Mouse (Mus musculus) hindbrain, embryonic 16.5 days (tissue): ENCODE data around the gene Lrfn1. TPM values are rescaled to one million over a fixed set of nuclear protein-coding genes. Genes with fewer than 3 reads are reported as not detected.

Experiments used
- ATAC-seq: fragments of 200-750 bp; cut with Nextera tagmentation; 2 replicates; pipeline ENCODE4 v1.8.0; 2017; ENCODE audit warnings: moderate TSS enrichment, moderate library complexity
- H3K27ac ChIP-seq: fragments of 300-500 bp; sonication (generic); 2 replicates; pipeline ENCODE4 v1.5.1; 2014; ENCODE audit warnings: low read depth, mild to moderate bottlenecking, control low read depth, low read length, moderate library complexity
- H3K27me3 ChIP-seq: fragments of 300-500 bp; sonication (generic); replicated peaks from 2 replicates; pipeline ENCODE4 v1.6.1; 2014; ENCODE audit warnings: low read length; ENCODE audit not compliant: control insufficient read depth, insufficient read depth
- H3K36me3 ChIP-seq: fragments of 300-500 bp; sonication (generic); 2 replicates; pipeline ENCODE4 v1.6.1; 2014; ENCODE audit warnings: mild to moderate bottlenecking, low read length, moderate library complexity, mixed read lengths; ENCODE audit not compliant: control insufficient read depth, insufficient read depth
- H3K4me1 ChIP-seq: fragments of 300-500 bp; sonication (generic); 2 replicates; pipeline ENCODE4 v1.6.1; 2014; ENCODE audit warnings: low read depth, low read length; ENCODE audit not compliant: control insufficient read depth, insufficient read depth
- H3K4me2 ChIP-seq: fragments of 300-500 bp; sonication (generic); 2 replicates; pipeline ENCODE4 v1.6.1; 2014; ENCODE audit warnings: mild to moderate bottlenecking, low read length, control low read depth, moderate library complexity
- H3K4me3 ChIP-seq: fragments of 300-500 bp; sonication (generic); 2 replicates; pipeline ENCODE4 v1.5.1; 2014; ENCODE audit warnings: mild to moderate bottlenecking, low read length, control low read depth, moderate library complexity
- H3K9ac ChIP-seq: fragments of 300-500 bp; sonication (generic); 2 replicates; pipeline ENCODE4 v1.6.1; 2014; ENCODE audit warnings: low read depth, mild to moderate bottlenecking, control low read depth, low read length, moderate library complexity
- H3K9me3 ChIP-seq: fragments of 300-500 bp; sonication (generic); 2 replicates; pipeline ENCODE4 v1.6.1; 2014; ENCODE audit warnings: mild to moderate bottlenecking, low read length, moderate library complexity; ENCODE audit not compliant: control insufficient read depth
- WGBS: fragments of 180-500 bp; shearing (Covaris S2); extraction: QIAGEN DNeasy Blood & Tissue Kit; methylation state at CpG from one replicate; pipeline ENCODE4 v1.1.7; 2014; 5-methylcytosine and 5-hydroxymethylcytosine counted together
- polyA plus RNA-seq: library from polyadenylated mRNA; unstranded; fragments of >200 nt; fragmentation: Nextera tagmentation; extraction: Ambion mirVana; gene quantifications from 2 replicates; pipeline ENCODE4 v1.2.1, GENCODE M21; 2015

Lrfn1 gene
- polyA plus RNA-seq: 15.1 and 17.3 TPM in 2 replicates

DNA sequence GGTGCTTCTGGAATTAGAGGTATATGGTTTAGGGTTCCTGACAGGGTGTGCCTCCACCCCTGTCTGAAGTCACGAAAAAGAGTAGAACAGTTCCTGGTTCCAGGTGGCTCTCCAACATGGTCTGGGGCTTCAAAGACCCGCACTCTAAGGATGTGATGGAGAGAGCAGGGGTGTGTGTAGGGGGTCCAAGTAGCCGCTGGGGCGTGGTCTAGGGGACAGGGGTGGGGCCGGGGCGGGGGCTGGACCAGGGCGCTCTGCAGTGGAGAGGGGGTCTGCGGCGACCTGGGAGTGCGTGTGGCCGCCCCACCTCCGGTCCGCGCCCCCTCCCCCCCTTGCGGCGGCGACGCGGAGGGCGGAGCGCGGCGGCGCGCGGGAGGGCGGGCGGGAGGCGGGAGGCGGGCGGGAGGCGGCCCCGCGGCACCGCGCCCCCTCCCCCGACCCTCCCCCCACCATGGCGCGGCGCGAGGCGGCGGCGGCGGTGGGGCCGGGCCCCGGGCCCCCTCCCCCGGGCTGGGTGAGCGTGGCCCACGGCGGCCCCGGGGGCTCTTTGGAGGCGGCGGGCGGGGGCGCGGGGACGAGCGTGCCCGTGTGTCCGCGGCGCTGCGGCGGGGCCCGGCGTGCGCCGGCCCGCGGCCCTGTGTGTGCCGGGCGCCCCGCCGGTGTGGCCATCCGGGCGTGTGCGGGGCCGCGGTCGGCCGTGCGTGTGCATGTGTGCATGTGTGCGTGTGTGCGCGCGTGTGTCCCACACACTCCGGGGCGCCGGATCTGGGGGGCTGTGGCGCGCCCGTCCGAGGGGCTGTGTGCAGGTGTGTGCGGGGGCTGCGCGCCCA, at the start of gene Lrfn1:
Gene Lrfn1 (plus strand): TSS at position 450 of the 830 bp plus-strand sequence.
- Histone ChIP-seq H3K4me1 (peaks cover 14% of the 10 kb centered on the region), H3K36me3 (0 out of 2 replicates have a peak, but pooled peaks cover 2% of the 10 kb centered on the region), H3K9me3 (no peaks in the 10 kb centered on the region), H3K27ac (peak within 1 kb of the TSS; percentile 77), H3K9ac (peak within 1 kb of the TSS; percentile 93), H3K27me3 (no peaks in the 10 kb centered on the region), H3K4me3 (peak within 1 kb of the TSS; percentile 84), H3K4me2 (peak within 1 kb of the TSS; percentile 75)
- ATAC-seq: peak; percentile 80
- WGBS: 0% methylated on average over 22 of the region's 97 CpGs

DNA sequence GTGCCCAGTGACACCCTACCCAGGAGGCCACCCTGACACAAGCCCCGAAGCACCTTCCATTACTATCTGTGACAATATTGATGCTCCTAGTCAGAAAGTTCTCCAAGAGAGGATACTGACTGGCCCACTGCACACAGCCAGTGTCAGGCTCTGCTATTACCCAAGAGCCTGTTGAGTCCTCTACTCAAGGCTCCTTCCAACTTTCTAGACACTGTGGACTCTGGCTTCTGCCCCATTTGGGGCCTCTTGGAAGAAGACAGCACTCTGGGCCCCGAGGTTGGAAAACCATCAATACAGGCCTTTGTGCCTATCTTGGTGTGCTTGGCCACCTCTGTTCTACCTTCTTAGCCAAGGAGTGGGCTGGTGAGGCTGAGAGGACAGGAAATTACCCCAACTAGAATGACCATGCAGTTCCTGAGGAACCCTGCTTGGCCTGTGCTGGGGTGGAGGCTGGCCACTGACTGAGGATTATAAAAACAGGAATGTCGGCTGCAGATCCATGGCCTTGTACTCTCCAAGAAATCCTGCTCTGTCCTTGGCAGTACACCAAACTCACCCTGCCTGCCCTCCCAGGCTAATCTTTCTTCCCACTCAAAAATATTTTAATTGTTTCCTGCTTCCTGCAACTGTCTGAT, 40.8 kb upstream of the Lrfn1 start:
- Histone ChIP-seq H3K27ac (no peak overlapping the region), H3K4me1 (no peaks in the 10 kb centered on the region), H3K9ac (no peak overlapping the region), H3K27me3 (no peaks in the 10 kb centered on the region), H3K36me3 (peaks cover 40% of the 10 kb centered on the region), H3K9me3 (no peaks in the 10 kb centered on the region), H3K4me2 (no peak overlapping the region), H3K4me3 (no peak overlapping the region)
- 95% methylated on average over 3 of the region's 3 CpGs for WGBS
- ATAC-seq: no peak

DNA sequence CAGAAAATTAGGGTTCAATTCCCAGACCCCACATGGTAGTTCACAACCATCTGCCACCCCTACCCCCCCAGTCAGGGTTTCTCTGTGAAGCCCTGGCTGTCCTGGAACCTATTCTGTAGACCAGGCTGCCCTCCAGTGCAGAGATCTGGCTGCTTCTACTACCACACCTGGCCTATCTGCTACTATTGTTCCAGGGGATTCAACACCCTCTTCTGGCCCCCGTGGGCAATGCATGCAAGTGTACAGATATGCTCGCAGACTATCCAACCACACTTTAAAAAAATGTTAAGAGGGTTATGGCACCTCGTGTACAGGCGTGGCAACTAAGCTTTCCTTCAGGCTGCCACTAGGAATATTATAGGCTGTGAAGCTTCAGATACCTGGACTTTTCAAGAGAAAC, 39.0 kb upstream of the Lrfn1 start:
- Histone ChIP-seq H3K9ac (no peak overlapping the region), H3K27ac (no peak overlapping the region), H3K36me3 (peaks cover 23% of the 10 kb centered on the region), H3K9me3 (no peaks in the 10 kb centered on the region), H3K4me1 (no peaks in the 10 kb centered on the region), H3K27me3 (no peaks in the 10 kb centered on the region), H3K4me2 (no peak overlapping the region), H3K4me3 (no peak overlapping the region)
- 88% methylated on average over 4 of the region's 4 CpGs for WGBS
- ATAC-seq: no peak

DNA sequence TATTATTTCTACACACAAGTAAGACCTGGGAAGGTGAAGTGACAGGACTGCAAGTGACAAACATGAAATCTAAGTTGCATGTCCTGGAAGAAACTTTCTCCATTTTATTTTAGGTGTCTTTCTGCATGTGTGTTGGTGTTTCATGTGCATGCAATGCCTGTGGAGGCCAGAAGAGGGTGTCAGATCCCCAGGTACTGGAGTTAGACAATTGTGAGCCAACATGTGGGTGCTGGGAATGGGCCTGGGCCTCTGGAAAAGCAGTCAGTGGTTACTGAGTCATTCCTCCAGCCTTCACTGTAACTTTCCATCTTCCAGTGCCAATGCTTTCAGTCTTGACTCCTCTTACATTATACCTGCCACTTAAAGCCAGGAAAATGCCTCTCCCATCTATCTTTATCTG, 34.4 kb upstream of the Lrfn1 start:
- Histone ChIP-seq H3K27me3 (no peaks in the 10 kb centered on the region), H3K27ac (no peak overlapping the region), H3K9me3 (no peaks in the 10 kb centered on the region), H3K9ac (no peak overlapping the region), H3K4me2 (no peak overlapping the region), H3K36me3 (peaks cover 21% of the 10 kb centered on the region), H3K4me3 (no peak overlapping the region), H3K4me1 (no peaks in the 10 kb centered on the region)
- ATAC-seq: no peak

DNA sequence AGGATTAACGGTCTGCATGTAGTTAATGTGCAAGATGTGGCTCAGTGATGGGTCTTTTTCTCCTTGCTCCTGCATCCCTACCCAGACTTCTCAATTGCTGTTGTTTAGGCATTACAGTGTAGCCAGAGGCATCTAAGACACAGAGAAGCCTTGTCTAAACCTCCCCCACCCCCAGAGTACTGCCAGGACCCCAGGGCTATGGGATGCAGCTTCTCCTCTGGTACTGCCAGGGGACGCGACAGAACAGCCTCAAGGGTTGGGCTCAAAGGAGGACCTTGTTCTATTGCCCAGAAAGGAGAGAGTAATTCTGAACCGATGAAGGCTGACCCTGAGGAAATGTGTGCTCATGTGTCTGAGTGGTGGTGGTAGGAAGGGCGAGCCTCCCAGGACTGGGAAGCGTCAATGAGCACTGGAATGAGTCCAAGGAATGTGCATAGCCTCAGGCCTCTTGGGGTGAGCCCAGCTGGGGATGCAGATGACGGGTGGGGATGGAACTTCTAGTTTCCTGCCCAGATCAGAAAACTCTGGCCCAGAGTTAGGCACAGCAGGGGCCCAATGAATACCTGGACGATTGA, 33.6 kb upstream of the Lrfn1 start:
- WGBS: 66% methylated on average over 8 of the region's 8 CpGs
- H3K9ac ChIP-seq: no peak overlapping the region
- peaks cover 25% of the 10 kb centered on the region for H3K36me3 ChIP-seq
- peak; percentile 71 for ATAC-seq
- H3K27ac ChIP-seq: no peak overlapping the region
- H3K4me3 ChIP-seq: no peak overlapping the region
- no peaks in the 10 kb centered on the region for H3K27me3 ChIP-seq
- no peak overlapping the region for H3K4me2 ChIP-seq
- no peaks in the 10 kb centered on the region for H3K9me3 ChIP-seq
- no peaks in the 10 kb centered on the region for H3K4me1 ChIP-seq

DNA sequence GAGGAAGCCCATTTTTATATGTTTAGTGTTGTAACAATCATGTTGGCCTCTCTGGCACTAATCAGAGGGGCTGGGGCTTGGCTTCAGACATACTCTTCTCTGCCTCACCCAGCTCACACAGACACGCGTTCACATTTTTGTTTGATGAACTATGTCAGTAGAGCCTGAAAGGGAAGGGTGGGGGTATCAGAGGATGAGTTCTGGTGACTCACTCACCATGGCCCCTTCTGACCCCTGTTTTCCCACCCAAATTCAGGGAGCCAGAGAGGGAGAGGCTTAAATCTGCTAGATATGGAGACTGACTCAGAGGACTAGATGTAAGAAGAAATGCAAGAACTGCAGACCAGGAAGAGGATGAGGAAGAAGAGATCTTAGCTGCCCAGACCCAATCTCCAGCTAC, 32.4 kb upstream of the Lrfn1 start:
- ATAC-seq: no peak
- Histone ChIP-seq H3K4me3 (no peak overlapping the region), H3K9ac (no peak overlapping the region), H3K36me3 (peaks cover 22% of the 10 kb centered on the region), H3K27me3 (no peaks in the 10 kb centered on the region), H3K4me1 (no peaks in the 10 kb centered on the region), H3K4me2 (no peak overlapping the region), H3K27ac (no peak overlapping the region), H3K9me3 (no peaks in the 10 kb centered on the region)
- WGBS: 100% methylated on average over 2 of the region's 2 CpGs

DNA sequence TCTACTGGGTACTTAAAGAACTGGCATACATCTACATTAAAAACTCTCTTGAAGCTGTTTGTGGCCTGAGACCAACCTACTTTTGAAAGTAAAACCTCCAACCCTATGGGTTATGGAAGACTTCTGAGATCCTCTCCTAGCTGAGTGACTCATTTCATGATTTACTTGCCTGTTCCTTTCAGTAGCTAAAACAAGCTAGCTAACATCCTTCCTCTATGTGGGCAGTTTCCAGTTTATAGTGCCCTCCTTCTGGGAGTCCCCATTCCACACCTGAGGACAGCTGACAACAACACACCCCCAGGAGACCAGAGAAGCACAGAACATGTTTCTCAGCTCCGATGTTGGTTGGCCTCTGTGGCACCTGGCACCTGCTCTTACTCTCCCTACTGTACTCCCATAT, 28.8 kb upstream of the Lrfn1 start:
- no peak overlapping the region for H3K27ac ChIP-seq
- WGBS: 92% methylated on average over 1 of the region's 1 CpGs
- H3K9ac ChIP-seq: no peak overlapping the region
- no peaks in the 10 kb centered on the region for H3K4me1 ChIP-seq
- ATAC-seq: no peak
- no peak overlapping the region for H3K4me2 ChIP-seq
- H3K4me3 ChIP-seq: no peak overlapping the region
- peaks cover 18% of the 10 kb centered on the region for H3K36me3 ChIP-seq
- no peaks in the 10 kb centered on the region for H3K9me3 ChIP-seq
- no peaks in the 10 kb centered on the region for H3K27me3 ChIP-seq

DNA sequence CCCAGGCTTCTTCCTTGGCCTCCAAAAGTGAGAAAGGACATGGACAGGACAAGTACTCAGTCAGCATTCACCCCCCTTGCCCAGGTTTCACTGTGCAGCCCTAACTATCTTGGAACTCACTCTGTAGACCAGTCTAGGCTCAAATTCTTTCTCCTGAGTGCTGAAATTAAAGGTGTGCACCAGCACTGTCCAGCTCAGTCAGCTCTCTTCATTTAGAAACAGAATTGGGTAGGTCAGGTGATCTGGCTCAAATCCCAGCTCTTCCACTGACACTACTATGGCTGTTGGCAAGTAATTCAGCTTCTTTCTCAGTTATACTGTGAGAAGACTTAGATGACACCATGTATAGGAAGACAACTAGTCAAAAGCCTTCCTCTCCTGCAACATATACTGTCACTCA, 24.0 kb upstream of the Lrfn1 start:
- Histone ChIP-seq H3K27ac (no peak overlapping the region), H3K4me1 (peaks cover 8% of the 10 kb centered on the region), H3K4me2 (no peak overlapping the region), H3K9ac (no peak overlapping the region), H3K36me3 (peaks cover 8% of the 10 kb centered on the region), H3K9me3 (no peaks in the 10 kb centered on the region), H3K27me3 (no peaks in the 10 kb centered on the region), H3K4me3 (no peak overlapping the region)
- no peak for ATAC-seq

DNA sequence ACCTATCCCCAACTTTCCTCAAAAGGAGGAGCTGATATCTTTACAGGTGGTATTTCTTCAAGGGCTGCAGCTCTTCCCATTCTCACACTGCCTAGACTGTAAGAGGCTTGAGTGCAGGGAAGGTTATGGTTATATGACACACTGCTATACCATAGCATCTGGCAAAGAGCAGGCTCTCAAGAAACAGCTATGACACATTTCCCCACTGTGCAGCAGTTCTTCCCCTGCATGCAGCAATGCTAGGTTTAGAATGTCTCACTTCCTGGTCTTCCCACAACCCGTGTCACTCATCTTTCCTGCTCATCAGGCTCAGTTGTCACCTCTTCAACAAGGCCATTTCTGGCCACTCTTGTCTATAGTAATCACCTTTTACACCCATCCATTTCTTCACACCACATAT, 21.3 kb upstream of the Lrfn1 start:
- no peak overlapping the region for H3K4me2 ChIP-seq
- no peaks in the 10 kb centered on the region for H3K36me3 ChIP-seq
- no peak overlapping the region for H3K27ac ChIP-seq
- peaks cover 34% of the 10 kb centered on the region for H3K4me1 ChIP-seq
- 90% methylated on average over 1 of the region's 1 CpGs for WGBS
- H3K27me3 ChIP-seq: no peaks in the 10 kb centered on the region
- no peak overlapping the region for H3K9ac ChIP-seq
- no peak for ATAC-seq
- H3K9me3 ChIP-seq: no peaks in the 10 kb centered on the region
- H3K4me3 ChIP-seq: no peak overlapping the region
